Mouse (Mus musculus) NIH3T3 (cell line): ENCODE results near the gene Krt20.

ENCODE experiments used
- DNase-seq: peaks from one replicate; pipeline ENCODE4 v3.0.0-alpha.2; 2012; ENCODE audit warnings: low read depth

The Krt20 gene

DNA sequence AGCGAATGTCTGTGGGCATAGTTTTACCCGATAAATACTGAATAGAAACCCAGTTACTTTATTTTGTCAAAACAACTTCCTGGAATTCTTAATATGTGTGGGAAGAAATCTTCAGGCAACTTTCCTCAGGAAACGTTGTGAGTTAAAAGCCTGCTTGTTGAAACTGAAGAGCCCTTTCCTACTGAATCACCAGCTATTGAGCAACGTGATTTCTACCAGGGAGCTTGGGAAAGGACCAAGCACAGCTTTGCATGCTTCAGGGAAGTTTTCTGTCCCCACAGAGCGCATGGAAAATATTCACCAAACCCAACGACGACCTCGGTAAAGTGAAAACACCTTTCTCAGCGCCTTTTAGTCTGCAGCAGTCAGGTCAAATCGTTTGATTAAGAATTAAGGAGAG is 31.8 kb downstream of the Krt20 start:
- no peak for DNase-seq

DNA sequence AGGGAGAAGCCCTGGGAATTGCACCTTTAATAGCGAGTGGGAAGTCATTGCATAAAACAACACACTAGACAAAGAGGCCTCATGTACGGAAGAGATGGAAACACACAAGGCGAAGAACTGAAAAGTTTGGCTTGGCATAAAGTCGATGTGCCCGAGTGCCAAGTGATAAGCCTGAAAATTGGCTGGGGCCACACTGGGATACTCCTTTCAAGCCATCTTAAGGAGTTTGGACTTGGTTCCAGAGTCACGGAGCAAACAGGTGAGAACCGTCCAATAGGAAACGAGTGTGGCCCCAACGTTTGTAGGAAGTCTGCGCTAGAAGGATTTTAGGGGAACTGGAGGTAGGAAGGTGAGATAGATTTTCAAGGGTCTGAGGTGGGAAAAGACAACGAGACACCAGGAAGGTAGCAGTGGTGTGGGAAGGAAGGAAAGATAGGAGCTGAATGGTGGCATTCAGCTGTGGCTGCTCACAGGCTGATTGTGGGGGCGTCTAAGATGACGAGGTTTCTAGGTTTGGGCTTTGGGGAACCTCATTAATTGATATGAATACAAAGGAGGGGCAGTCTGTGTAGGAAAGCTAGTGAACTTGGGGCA is 37.9 kb downstream of the Krt20 start:
- no peak for DNase-seq

DNA sequence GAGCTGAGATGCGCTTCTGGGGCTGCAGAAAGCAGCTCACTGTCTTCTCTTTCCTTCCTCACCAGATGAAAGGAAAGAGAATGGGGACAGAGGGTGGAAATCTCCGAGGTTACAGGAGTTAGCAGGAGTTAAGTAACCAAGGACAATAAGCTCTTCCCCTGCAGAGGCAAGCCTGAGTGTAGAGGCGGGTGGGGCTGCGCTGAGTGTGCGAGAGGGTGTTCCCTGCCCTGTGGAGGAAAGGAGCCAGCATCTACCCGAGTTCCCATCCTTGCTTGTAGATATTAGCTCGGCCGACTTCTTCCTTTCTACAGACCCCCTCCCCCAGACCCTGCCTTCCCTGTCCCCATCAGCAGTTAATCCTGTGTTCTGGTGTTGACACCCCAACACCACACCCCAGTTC is 39.1 kb downstream of the Krt20 start:
- no peak for DNase-seq

DNA sequence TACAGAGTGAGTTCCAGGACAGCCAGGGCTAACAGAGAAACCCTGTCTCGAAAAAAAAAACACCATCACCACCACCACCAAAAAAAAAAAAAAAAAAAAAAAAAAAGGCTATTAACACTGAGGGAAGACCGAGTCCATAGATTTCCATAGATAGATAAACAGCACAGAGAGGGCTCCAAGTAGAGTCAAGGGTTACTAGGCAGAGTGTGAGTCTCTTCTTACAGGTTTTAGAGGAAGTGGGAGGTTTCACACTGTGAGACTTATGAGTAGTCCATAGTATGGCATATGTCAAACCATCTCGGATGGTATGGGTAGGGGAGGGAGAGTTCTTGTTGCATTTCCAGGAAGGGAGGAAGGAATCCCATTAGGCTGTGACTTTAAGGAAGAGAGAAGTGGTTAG is 39.9 kb downstream of the Krt20 start:
- DNase-seq, result no peak

DNA sequence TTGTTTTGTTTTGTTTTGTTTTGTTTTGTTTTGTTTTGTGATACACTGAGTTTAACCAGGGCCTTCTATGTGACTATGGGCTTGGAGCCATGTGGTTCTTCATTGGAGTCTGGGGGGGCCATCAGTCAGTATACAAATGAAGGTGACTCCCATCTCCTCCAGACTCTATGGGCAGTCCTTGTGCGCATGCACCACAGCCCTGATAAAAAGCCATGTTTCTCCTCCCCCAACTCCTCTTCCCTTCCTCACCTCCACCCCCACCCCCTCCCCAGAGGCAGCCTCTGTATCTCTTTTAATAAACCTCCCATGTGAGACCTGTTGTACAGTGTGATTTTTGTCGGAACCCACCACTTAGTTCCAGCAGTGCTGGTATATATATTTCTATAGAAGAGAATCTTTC is 41.3 kb downstream of the Krt20 start:
- DNase-seq, result no peak

DNA sequence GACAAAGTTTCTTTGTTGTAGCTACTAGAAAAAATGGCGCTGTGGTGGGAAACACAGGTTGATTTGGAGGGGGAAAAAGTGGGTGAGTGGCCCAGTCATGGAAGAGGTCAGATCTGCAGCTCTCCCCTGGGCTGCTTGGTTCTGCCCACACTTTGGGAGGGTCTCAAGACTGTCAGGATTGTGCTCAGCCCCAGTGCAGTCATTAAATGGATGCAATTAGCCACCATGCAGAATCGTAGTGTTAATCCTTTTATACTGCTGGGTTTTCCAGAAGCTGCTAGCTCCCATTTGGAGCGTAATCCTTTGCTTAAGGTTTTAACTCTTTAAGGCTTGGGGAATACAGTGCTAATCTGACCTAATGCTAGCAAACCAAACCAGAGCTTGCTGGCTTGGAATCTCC is 41.9 kb downstream of the Krt20 start:
- DNase-seq, result no peak

DNA sequence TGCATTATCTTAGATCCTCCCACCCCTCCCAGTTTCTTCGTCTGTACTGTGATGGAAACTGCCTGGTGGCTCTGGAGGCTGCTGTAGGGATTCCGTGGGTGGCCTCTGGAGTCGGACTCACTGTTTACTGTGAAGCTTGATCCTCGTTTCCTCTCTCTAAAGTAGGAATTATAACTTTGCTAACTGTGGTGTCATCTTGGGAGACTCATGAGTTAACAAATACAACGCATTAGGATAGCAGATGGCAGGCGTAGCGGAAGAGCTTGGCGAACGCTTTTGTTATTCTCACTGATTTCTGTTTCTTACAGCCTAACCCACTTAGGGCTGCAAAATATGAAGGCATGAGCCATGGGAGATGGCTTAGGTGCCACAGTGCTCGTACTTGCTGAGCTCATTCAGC is 45.5 kb downstream of the Krt20 start:
- no peak for DNase-seq

DNA sequence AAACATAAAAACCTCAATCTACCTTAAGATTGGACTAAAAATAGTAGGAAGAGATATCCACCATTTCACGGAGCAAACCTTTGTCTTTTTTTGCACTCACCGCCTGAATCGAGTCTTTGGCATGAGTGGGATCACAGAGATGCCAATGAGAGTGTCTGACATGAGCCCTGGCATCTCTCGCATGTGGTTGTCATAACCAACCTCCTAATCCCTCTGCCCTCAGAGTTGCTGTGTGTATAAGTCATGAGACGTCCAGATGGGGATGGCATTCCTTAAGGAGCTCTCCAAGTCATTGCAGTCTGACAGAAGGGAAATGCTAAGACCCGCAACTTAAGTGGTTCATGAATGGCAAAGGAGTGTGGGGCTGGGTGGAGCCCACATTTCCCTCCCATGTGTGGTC is 46.6 kb downstream of the Krt20 start:
- DNase-seq, result no peak

DNA sequence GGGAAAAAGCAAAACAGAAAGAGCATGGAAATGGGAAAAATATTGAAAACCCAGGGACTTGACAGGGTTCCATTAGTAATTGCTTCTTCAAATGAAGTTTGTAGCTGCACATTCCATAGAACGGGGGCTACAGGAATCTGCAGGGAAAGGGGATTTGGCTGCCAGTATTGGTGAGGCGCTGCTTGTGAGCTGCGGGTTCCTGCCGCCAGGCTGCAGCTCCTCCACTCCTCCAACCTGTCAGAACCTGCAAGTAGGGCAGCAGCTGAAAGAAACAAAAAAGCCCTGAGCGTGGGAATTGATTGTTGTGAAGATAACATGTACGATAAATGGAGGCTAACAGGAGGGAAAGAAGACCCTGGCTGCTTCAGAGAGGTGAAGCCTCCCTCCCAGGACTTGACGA is 47.1 kb downstream of the Krt20 start:
- DNase-seq, result no peak

DNA sequence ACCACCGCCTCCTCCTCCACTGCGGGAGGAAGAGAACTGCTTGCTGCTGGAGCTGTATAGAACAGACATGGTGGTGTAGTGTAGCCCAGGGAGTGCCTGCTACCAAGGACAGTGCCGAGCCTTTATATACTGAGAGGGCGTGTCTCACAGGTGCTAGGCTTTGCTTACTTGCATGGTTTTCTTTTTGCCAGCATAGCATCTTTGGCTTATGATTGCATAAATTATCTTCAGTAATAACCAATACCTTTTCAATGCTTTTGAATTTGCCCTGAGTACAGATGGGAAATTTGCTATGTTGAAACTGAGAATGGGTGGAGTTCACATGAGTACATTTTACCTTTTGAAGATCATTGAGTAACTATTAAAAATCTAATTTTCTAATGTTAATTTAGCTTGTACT is 48.7 kb downstream of the Krt20 start, which contains the start of gene Krt10:
Gene Krt10 (minus strand): TSS at position 101 of the 400 bp plus-strand sequence.
- no peak for DNase-seq

DNA sequence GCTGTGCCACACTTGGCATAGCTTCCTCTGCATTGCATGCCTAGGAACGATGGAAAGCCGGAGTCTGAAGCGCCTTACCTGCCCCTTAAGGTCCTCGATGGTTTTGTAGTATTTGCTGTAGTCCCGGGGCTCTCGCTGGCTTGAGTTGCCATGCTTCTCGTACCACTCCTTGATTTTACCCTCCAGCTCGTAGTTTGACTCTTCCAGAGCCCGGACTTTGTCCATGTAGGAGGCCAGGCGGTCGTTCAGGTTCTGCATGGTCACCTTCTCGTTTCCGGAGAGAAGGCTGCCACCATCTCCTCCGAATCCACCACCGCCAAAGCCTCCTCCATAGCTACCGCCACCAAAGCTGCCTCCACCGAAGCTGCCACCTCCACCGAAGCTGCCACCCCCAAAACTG is 49.3 kb downstream of the Krt20 start:
- DNase-seq, result no peak

DNA sequence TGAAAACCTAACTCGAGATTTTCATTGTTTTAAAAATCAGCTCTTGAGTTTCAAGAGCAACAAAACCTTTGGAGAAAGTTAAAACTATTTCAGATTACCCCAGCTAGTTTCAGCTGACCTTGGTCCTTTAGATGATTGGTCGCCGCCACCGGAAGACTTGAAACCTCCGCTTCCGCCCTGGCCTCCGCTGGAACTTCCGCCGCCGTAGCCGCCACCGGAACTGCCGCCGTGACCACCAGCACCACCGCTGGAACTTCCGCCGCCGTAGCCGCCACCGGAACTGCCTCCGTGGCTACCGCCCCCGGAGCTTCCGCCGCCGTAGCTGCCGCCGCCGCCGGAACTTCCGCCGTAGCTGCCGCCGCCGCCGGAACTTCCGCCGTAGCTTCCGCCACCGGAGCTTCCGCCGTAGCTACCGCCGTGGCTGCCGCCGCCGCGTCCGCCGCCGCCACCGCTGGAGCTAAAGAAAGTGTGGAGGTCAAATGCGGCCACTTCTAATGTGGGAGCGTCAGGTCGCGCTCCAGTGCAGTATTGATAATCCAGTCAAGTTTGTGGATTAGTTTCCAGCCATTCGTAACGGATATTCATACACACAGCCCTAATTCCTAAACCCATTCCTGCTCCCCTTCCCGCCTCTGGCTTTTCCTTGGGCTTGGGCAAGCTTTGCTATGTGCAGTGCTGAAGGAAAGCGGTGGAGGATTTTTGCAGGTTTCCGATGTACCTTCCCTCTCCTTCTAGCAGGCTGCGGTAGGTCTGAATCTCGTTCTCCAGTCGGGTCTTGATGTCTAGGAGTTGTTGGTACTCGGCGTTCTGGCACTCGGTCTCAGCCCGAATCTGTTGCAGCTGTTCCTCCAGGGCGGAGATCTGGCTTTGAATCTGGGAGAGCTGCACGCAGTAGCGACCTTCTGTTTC is 51.9 kb downstream of the Krt20 start:
- peak; percentile 91 for DNase-seq

DNA sequence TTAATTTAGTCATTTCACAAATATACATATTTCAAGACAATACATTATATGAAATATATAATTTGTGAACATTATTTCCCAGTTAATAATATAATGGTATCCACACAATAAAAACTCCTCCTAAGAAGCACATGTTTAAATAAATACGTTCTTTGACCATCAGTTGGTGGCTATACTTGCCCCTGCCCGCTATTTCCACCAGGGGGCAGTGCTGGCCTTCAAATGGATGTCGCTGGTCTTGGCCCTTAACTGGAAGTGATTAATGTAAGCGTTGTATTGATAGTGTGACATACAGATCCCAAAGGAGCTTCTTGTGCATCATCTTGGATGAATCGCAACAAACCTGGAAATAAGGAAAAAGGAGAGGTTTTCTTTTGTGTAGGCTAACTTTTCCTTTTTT is 58.4 kb downstream of the Krt20 start:
- DNase-seq, result peak; percentile 89
